Mouse (Mus musculus): ENCODE measurements around the gene Cd22. TPM values are rescaled to one million over a fixed set of nuclear protein-coding genes. Genes with fewer than 3 reads are reported as not detected.

Cd22 gene
- polyA plus RNA-seq, 1 experiment from 2014 or later: not detected

DNA sequence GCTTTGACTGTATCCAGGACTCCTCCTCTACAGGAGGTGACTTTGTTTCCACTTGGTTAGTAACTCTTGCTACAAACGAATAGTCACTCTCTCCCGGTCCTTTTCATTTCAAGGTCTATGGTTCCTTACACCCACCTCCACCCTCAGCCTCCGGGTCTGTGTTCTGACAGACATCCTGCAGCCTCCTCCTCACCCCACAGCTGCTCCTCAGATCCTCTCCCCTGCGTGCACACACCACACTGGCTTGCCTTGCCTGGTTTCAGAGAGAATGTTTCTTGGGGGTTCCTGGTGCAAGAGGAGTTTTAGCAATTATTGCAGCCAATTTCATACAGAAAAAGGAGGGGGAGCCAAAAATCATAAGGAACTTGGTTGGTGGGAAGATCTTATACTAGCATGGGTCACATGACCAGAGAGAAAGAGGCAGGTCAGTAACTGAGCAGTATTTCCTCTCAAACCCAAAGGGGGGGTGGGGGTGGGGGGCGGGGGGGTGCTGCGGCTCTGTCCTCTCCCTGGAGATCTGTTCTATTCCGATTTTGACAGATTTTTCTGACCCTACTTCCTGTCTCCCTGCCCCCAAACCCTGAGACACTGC is 59.2 kb downstream of the Cd22 start:
- Histone ChIP-seq H3K4me3 (no peak overlapping the region), H3K9ac (no peak overlapping the region), H3K36me3 (no peaks in the 10 kb centered on the region), H3K4me2 (no peak overlapping the region), H3K4me1 (replicated peaks) (no peaks in the 10 kb centered on the region), H3K27ac (no peak overlapping the region), H3K9me3 (replicated peaks) (no peaks in the 10 kb centered on the region), H3K27me3 (peaks cover 4% of the 10 kb centered on the region)
- WGBS: 64% methylated on average over 7 of the region's 7 CpGs
- no peak for ATAC-seq (replicated peaks; ENCODE audit: insufficient number of reproducible peaks, insufficient read depth, low FRiP score, low read depth)

DNA sequence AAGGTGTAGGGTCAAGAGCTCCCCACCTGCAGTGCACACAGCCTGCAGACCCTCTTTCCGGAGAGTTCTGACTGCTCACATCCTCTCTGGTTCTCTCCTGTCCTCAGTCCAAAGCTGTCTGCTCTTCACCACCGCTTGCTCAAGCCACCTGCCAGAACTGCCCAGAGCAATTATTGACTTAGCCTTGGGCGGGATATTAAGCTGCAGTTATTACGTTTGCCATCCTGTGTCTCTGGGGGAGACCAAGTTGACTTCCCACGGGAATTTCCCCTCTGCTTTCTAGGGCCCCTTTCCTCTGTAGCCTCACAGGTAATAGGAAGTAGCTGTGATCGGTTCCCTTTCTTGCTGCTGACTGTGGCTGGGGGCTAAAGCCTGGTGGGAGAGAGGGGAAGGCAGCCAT is 60.0 kb downstream of the Cd22 start:
- H3K9ac ChIP-seq: no peak overlapping the region
- WGBS: 62% methylated on average over 6 of the region's 6 CpGs
- ATAC-seq (replicated peaks; ENCODE audit: insufficient number of reproducible peaks, insufficient read depth, low FRiP score, low read depth): no peak

More for the DNA sequence above, 60.0 kb downstream of the Cd22 start:
- H3K36me3 ChIP-seq: no peaks in the 10 kb centered on the region
- H3K27ac ChIP-seq: no peak overlapping the region
- H3K4me1 ChIP-seq (replicated peaks): no peaks in the 10 kb centered on the region
- H3K4me2 ChIP-seq: no peak overlapping the region
- peaks cover 4% of the 10 kb centered on the region for H3K27me3 ChIP-seq
- no peaks in the 10 kb centered on the region for H3K9me3 ChIP-seq (replicated peaks)
- H3K4me3 ChIP-seq: no peak overlapping the region

Other genes with a start within 250 kb of the Cd22 start
- not detected in 2 replicates for gene Etv2, start 244.5 kb downstream of the Cd22 start, polyA plus RNA-seq (2015; fragmentation: Nextera tagmentation; extraction: Ambion mirVana)
- gene Rbm42, start 230.0 kb downstream of the Cd22 start, polyA plus RNA-seq (2015; fragmentation: Nextera tagmentation; extraction: Ambion mirVana): 73.7 and 92.8 TPM in 2 replicates
- 23.4 and 33.8 TPM in 2 replicates for gene Haus5, start 215.3 kb downstream of the Cd22 start, polyA plus RNA-seq (2015; fragmentation: Nextera tagmentation; extraction: Ambion mirVana)
- gene Pmis2, start 208.7 kb downstream of the Cd22 start, polyA plus RNA-seq (2015; fragmentation: Nextera tagmentation; extraction: Ambion mirVana): not detected in 2 replicates
- 1.0 and 1.4 TPM in 2 replicates for gene 2200002J24Rik, start 181.4 kb downstream of the Cd22 start, polyA plus RNA-seq (2015; fragmentation: Nextera tagmentation; extraction: Ambion mirVana)
- 0.37 and 0.62 TPM in 2 replicates for gene Atp4a, start 168.1 kb downstream of the Cd22 start, polyA plus RNA-seq (2015; fragmentation: Nextera tagmentation; extraction: Ambion mirVana)
- gene Tmem147, start 150.8 kb downstream of the Cd22 start, polyA plus RNA-seq (2015; fragmentation: Nextera tagmentation; extraction: Ambion mirVana): 167 and 172 TPM in 2 replicates
- gene Gapdhs, start 136.7 kb downstream of the Cd22 start, polyA plus RNA-seq (2015; fragmentation: Nextera tagmentation; extraction: Ambion mirVana): 0.13 TPM in 1 of 2 replicates, not detected in the other
- gene Sbsn, start 128.9 kb downstream of the Cd22 start, polyA plus RNA-seq (2015; fragmentation: Nextera tagmentation; extraction: Ambion mirVana): 1.2 and 1.5 TPM in 2 replicates
- gene Dmkn, start 116.6 kb downstream of the Cd22 start, polyA plus RNA-seq (2015; fragmentation: Nextera tagmentation; extraction: Ambion mirVana): 2.8 and 3.6 TPM in 2 replicates
- 3.8 and 6.4 TPM in 2 replicates for gene Krtdap, start 92.4 kb downstream of the Cd22 start, polyA plus RNA-seq (2015; fragmentation: Nextera tagmentation; extraction: Ambion mirVana)
- gene Ffar2, start 56.6 kb downstream of the Cd22 start, polyA plus RNA-seq (2015; fragmentation: Nextera tagmentation; extraction: Ambion mirVana): 0.20 and 0.44 TPM in 2 replicates
- gene Ffar3, start 24.2 kb downstream of the Cd22 start, polyA plus RNA-seq (2015; fragmentation: Nextera tagmentation; extraction: Ambion mirVana): 0.15 TPM in 1 of 2 replicates, not detected in the other
- gene Ffar1, start 18.8 kb downstream of the Cd22 start, polyA plus RNA-seq (2015; fragmentation: Nextera tagmentation; extraction: Ambion mirVana): not detected in 2 replicates
- gene Mag, start 34.5 kb upstream of the Cd22 start, polyA plus RNA-seq (2015; fragmentation: Nextera tagmentation; extraction: Ambion mirVana): 0.14 and 0.29 TPM in 2 replicates
- not detected in 2 replicates for gene Hamp2, start 44.3 kb upstream of the Cd22 start, polyA plus RNA-seq (2015; fragmentation: Nextera tagmentation; extraction: Ambion mirVana)
- not detected in 2 replicates for gene Hamp, start 63.7 kb upstream of the Cd22 start, polyA plus RNA-seq (2015; fragmentation: Nextera tagmentation; extraction: Ambion mirVana)
- gene Usf2, start 76.5 kb upstream of the Cd22 start, polyA plus RNA-seq (2015; fragmentation: Nextera tagmentation; extraction: Ambion mirVana): 13.1 and 16.2 TPM in 2 replicates
- 7.0 and 18.9 TPM in 2 replicates for gene Lsr, start 93.1 kb upstream of the Cd22 start, polyA plus RNA-seq (2015; fragmentation: Nextera tagmentation; extraction: Ambion mirVana)
- gene Fam187b, start 93.4 kb upstream of the Cd22 start, polyA plus RNA-seq (2015; fragmentation: Nextera tagmentation; extraction: Ambion mirVana): 0.54 and 0.86 TPM in 2 replicates
- gene Fxyd5, start 162.1 kb upstream of the Cd22 start, polyA plus RNA-seq (2015; fragmentation: Nextera tagmentation; extraction: Ambion mirVana): 39.1 and 47.0 TPM in 2 replicates
- gene Fxyd7, start 171.1 kb upstream of the Cd22 start, polyA plus RNA-seq (2015; fragmentation: Nextera tagmentation; extraction: Ambion mirVana): 1.1 and 2.7 TPM in 2 replicates
- gene Fxyd1, start 176.9 kb upstream of the Cd22 start, polyA plus RNA-seq (2015; fragmentation: Nextera tagmentation; extraction: Ambion mirVana): 950 and 1,236 TPM in 2 replicates
- gene Lgi4, start 179.0 kb upstream of the Cd22 start, polyA plus RNA-seq (2015; fragmentation: Nextera tagmentation; extraction: Ambion mirVana): 0.25 and 0.39 TPM in 2 replicates
- gene Fxyd3, start 196.4 kb upstream of the Cd22 start, polyA plus RNA-seq (2015; fragmentation: Nextera tagmentation; extraction: Ambion mirVana): 2.6 and 15.2 TPM in 2 replicates
- gene Hpn, start 234.9 kb upstream of the Cd22 start, polyA plus RNA-seq (2015; fragmentation: Nextera tagmentation; extraction: Ambion mirVana): 1.5 and 4.8 TPM in 2 replicates
- 3.7 and 4.0 TPM in 2 replicates for gene Scn1b, start 246.7 kb upstream of the Cd22 start, polyA plus RNA-seq (2015; fragmentation: Nextera tagmentation; extraction: Ambion mirVana)

Data from heart, embryonic 15.5 days (tissue).